Mouse (Mus musculus) brain, embryonic 14.5 days (tissue): ENCODE data around the gene Batf3. TPM values are rescaled to one million over a fixed set of nuclear protein-coding genes. Genes with fewer than 3 reads are reported as not detected.
A peak's percentile ranks its signal among the peaks of the same experiment; 100 is the strongest.

Experiments used
- DNase-seq: peaks from one replicate; pipeline ENCODE4 v3.0.0-alpha.2; 2011; ENCODE audit warnings: low read depth
- CTCF ChIP-seq: fragments of 200-500 bp; IDR thresholded peaks from 2 replicates; pipeline ENCODE4 v1.5.1; 2012; ENCODE audit warnings: inconsistent platforms, mild to moderate bottlenecking, moderate library complexity, borderline replicate concordance; ENCODE audit not compliant: insufficient read depth, insufficient read length; ENCODE audit errors: extremely low read depth
- POLR2A ChIP-seq: fragments of 200-500 bp; IDR thresholded peaks from 2 replicates; pipeline ENCODE4 v1.6.1; 2012; ENCODE audit warnings: mild to moderate bottlenecking, inconsistent platforms, borderline replicate concordance; ENCODE audit not compliant: poor library complexity, insufficient read depth, insufficient read length, severe bottlenecking; ENCODE audit errors: extremely low read depth
- polyA plus RNA-seq: library from polyadenylated mRNA; depleted of rRNA; stranded (reverse); fragments of >200 nt; gene quantifications from 2 replicates; pipeline ENCODE4 v1.2.3, GENCODE M21; 2012; rRNA removed

Batf3 gene
- 1.6 and 2.2 TPM in 2 replicates for polyA plus RNA-seq

GRCm38 (mm10) chr1:191097802-191098747, at the start of gene Batf3:
TSS of gene Batf3 (plus strand) at chr1:191097847.
- DNase-seq, result peak; percentile 47

GRCm38 (mm10) chr1:191053555-191053954, 44.1 kb upstream of the Batf3 start:
- TF ChIP-seq CTCF, result no peak
- TF ChIP-seq POLR2A, result no peak
- no peak for DNase-seq

More at GRCm38 (mm10) chr1:191097802-191098747, at the start of gene Batf3:
- peak; percentile 40; the same call in 1 of the 2 replicates for TF ChIP-seq CTCF
- no peak for TF ChIP-seq POLR2A

GRCm38 (mm10) chr1:191054870-191055532, 42.6 kb upstream of the Batf3 start:
- no peak for DNase-seq
- TF ChIP-seq POLR2A, result no peak
- TF ChIP-seq CTCF, result peak; percentile 6; the same call in 1 of the 2 replicates

GRCm38 (mm10) chr1:191055533-191055873, 42.1 kb upstream of the Batf3 start:
- TF ChIP-seq CTCF (no peak), POLR2A (no peak)
- DNase-seq, result no peak

- TF ChIP-seq POLR2A (no peak), CTCF (no peak)
- no peak for DNase-seq
Observed at GRCm38 (mm10) chr1:191057461-191057860, 40.2 kb upstream of the Batf3 start.

- TF ChIP-seq CTCF (no peak), POLR2A (no peak)
- DNase-seq, result no peak
Observed at GRCm38 (mm10) chr1:191062241-191062780, 35.3 kb upstream of the Batf3 start.

- peak; percentile 96 for DNase-seq
- TF ChIP-seq CTCF (no peak), POLR2A (peak; percentile 18; the same call in 1 of the 2 replicates)
Observed at GRCm38 (mm10) chr1:191062781-191063485, 34.7 kb upstream of the Batf3 start, which contains the start of the genes Tatdn3 and Nsl1. TSS of gene Tatdn3 (minus strand) at chr1:191062932. TSS of gene Nsl1 (plus strand) at chr1:191063012.

GRCm38 (mm10) chr1:191063700-191064099, 33.9 kb upstream of the Batf3 start:
- DNase-seq, result no peak
- no peak for TF ChIP-seq POLR2A
- no peak for TF ChIP-seq CTCF

GRCm38 (mm10) chr1:191064535-191064934, 33.1 kb upstream of the Batf3 start:
- no peak for DNase-seq
- TF ChIP-seq CTCF (no peak), POLR2A (no peak)

GRCm38 (mm10) chr1:191065188-191065587, 32.5 kb upstream of the Batf3 start:
- no peak for TF ChIP-seq CTCF
- no peak for TF ChIP-seq POLR2A
- no peak for DNase-seq

GRCm38 (mm10) chr1:191068377-191068776, 29.3 kb upstream of the Batf3 start:
- no peak for DNase-seq
- TF ChIP-seq POLR2A (no peak), CTCF (peak; percentile 20; the same call in 1 of the 2 replicates)

GRCm38 (mm10) chr1:191070259-191070658, 27.4 kb upstream of the Batf3 start:
- TF ChIP-seq CTCF (no peak), POLR2A (no peak)
- no peak for DNase-seq
